In the genomic region with DNA sequence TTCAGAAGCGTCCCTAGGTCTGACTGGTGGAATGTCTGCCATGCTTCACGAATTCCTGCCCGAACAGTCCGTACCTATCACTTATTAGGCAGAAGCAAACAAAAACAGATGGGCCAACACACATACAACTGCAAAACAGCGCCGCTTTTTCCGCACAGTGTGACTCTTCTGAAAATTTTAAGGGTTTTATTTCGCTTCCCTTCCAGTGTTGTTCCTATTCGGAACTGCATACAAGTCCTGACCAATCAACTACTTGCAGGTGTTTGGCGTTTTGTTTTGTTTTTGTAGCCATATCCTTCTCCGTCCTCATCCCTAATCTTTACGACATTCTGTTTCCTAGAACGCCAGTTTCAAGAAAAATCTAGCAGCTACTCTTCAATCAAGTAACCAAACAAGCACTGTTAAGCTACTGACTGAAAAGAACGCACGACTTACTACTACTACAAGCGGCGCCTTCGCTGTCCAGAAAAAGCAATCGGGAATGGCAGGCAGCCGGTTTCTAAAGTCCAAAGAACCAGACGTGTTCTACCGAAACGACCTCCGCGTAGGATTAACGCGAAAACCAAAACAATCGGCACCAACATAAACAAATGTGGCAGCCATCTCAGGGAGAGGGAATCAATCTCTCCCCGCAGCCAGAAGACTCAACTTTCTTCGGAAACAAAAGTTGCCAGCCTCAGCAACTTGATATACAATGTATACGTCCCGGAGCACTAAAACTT, we compare ENCODE assay signal across 8 mouse cellular contexts. TPM values are rescaled to one million over a fixed set of nuclear protein-coding genes. Genes with fewer than 3 reads are reported as not detected.
A peak's percentile ranks its signal among the peaks of the same experiment; 100 is the strongest.
DNase-seq lines count a peak whose midpoint lies in the region; ATAC-seq and TF ChIP-seq lines count a peak whose summit lies in the region.

No protein-coding gene starts in this region.

- H3K4me3 ChIP-seq in intestine, embryonic 15.5 days (replicated peaks): peak overlapping the region; percentile 86
- peak overlapping the region; percentile 94 to 99 for H3K4me3 ChIP-seq in liver, embryonic 14.5 days (ENCODE audit: insufficient read depth in 1 of 2, low read depth in 2 of 2, low read length in 2 of 2)

- peak; percentile 3; the same call in 1 of the 2 replicates for TF ChIP-seq CTCF in liver, embryonic 14.5 days (IDR thresholded peaks at IDR 0.05; ENCODE audit: low read depth)

- peaks cover 5% of the 10 kb centered on the region; the same call in 1 of the 2 replicates for H3K4me1 ChIP-seq in intestine, embryonic 15.5 days (replicated peaks)
- H3K4me1 ChIP-seq in liver, embryonic 14.5 days (replicated peaks; ENCODE audit: control insufficient read depth in 2 of 2, insufficient read depth in 2 of 2, low read length in 1 of 2): peaks cover 0 to 3% of the 10 kb centered on the region in 2 experiments; a peak in 2 of 4 replicates

- WGBS in intestine, embryonic 15.5 days: under 1% methylated on average over 32 of the region's 32 CpGs
- WGBS in liver, embryonic 14.5 days (ENCODE audit: insufficient replicate concordance): under 1% methylated on average over 32 of the region's 32 CpGs

- DNase-seq in right cerebral cortex, adult 18-20 months: peak; percentile 6
- DNase-seq in right cerebral cortex, postnatal 36 days (ENCODE audit: low spot score in 2 of 2): no peak
- DNase-seq in cerebellum, postnatal 10 days: peak; percentile 26 to 33
- peak; percentile 25 for DNase-seq in gastrocnemius, postnatal 10 days
- DNase-seq in liver, embryonic 14.5 days (ENCODE audit: low read depth in 3 of 3, low spot score in 3 of 3): peak in 2 of 3 experiments; percentile 31 to 59
- peak; percentile 35 for DNase-seq in neural tube, embryonic 10.5 days (ENCODE audit: extremely low spot score, low spot score)
- peak; percentile 43 for DNase-seq in thymus, postnatal 14 days

- H3K9me3 ChIP-seq in intestine, embryonic 15.5 days: no peaks in the 10 kb centered on the region
- no peaks in the 10 kb centered on the region for H3K9me3 ChIP-seq in liver, embryonic 14.5 days (ENCODE audit: control insufficient read depth, low read length)

- peak overlapping the region; percentile 98 for H3K9ac ChIP-seq in intestine, embryonic 15.5 days
- H3K9ac ChIP-seq in liver, embryonic 14.5 days (replicated peaks): peak overlapping the region; percentile 92

- no peaks in the 10 kb centered on the region for H3K27me3 ChIP-seq in intestine, embryonic 15.5 days (replicated peaks)
- H3K27me3 ChIP-seq in liver, embryonic 14.5 days (ENCODE audit: control insufficient read depth, insufficient read depth, low read length): peaks cover 3% of the 10 kb centered on the region; the same call in 1 of the 2 replicates

- H3K36me3 ChIP-seq in intestine, embryonic 15.5 days: no peaks in the 10 kb centered on the region
- H3K36me3 ChIP-seq in liver, embryonic 14.5 days (replicated peaks; ENCODE audit: control insufficient read depth, insufficient read depth, low read depth): no peaks in the 10 kb centered on the region

- peak overlapping the region; percentile 89 for H3K4me2 ChIP-seq in intestine, embryonic 15.5 days (replicated peaks)
- H3K4me2 ChIP-seq in liver, embryonic 14.5 days (ENCODE audit: low read depth): peak overlapping the region; percentile 88

- ATAC-seq in intestine, embryonic 15.5 days: no peak
- ATAC-seq in liver, embryonic 14.5 days (ENCODE audit: insufficient read depth): peak; percentile 9; the same call in 1 of the 2 replicates

- peak overlapping the region; percentile 100 for H3K27ac ChIP-seq in intestine, embryonic 15.5 days
- H3K27ac ChIP-seq in liver, embryonic 14.5 days: peak overlapping the region; percentile 85

- TF ChIP-seq EP300 in liver, embryonic 14.5 days (IDR thresholded peaks at IDR 0.05; ENCODE audit: low read depth): no peak

RNA-seq across cellular contexts. Expression of a gene that starts 0.9 kb away (rescaled TPM):
- total RNA-seq in gastrocnemius, postnatal 10 days (2021): 10 to 100 TPM; 60.3 to 61.9 TPM
- polyA plus RNA-seq in intestine, embryonic 15.5 days (2015; fragmentation: Nextera tagmentation; extraction: Ambion mirVana): 17.5 and 18.7 TPM in 2 replicates
- 3.6 and 5.5 TPM in 2 replicates for polyA plus RNA-seq in liver, embryonic 14.5 days (2012; rRNA removed)
- polyA plus RNA-seq in liver, embryonic 14.5 days (2014; fragmentation: Nextera tagmentation; extraction: Ambion mirVana): 7.5 and 8.0 TPM in 2 replicates

Comparison
In these comparisons a context has a peak if more than half of its experiments do, and no peak if none do; other contexts are left out.
1. DNase-seq: peak in right cerebral cortex, adult 18-20 months (single experiment), cerebellum, postnatal 10 days (2 of 2), gastrocnemius, postnatal 10 days (single experiment), liver, embryonic 14.5 days (2 of 3), neural tube, embryonic 10.5 days (single experiment) and thymus, postnatal 14 days (single experiment); none in right cerebral cortex, postnatal 36 days (0 of 2).